Mouse (Mus musculus): ENCODE data around the gene Cd52.

GRCm38 (mm10) chr4:134065431-134066004 lies 29.4 kb downstream of the Cd52 start:
- no peak for TF ChIP-seq EP300 (IDR thresholded peaks at IDR 0.05; ENCODE audit: low read depth)
- TF ChIP-seq CTCF (IDR thresholded peaks at IDR 0.05; ENCODE audit: low read depth), result no peak

Data from liver, postnatal 0 days (tissue).